Mouse (Mus musculus) C2C12 (cell line): ENCODE data around the gene Atp5l. TPM values are rescaled to one million over a fixed set of nuclear protein-coding genes. Genes with fewer than 3 reads are reported as not detected.

ENCODE experiments used
- H3K27me3 ChIP-seq: one replicate; pipeline ENCODE4 v1.6.1; 2011; ENCODE audit not compliant: control insufficient read depth, insufficient read depth, insufficient read length
- H3K36me3 ChIP-seq: one replicate; pipeline ENCODE4 v1.6.1; 2011; ENCODE audit not compliant: control insufficient read depth, insufficient read depth
- H3K4me3 ChIP-seq: one replicate; pipeline ENCODE4 v1.5.1; 2011; ENCODE audit warnings: mild to moderate bottlenecking, control low read depth; ENCODE audit not compliant: poor library complexity, insufficient read depth, severe bottlenecking
- H3K79me2 ChIP-seq: one replicate; pipeline ENCODE4 v1.6.1; 2011; ENCODE audit not compliant: control insufficient read depth, insufficient read depth
- H3K79me3 ChIP-seq: one replicate; pipeline ENCODE4 v1.6.1; 2011; ENCODE audit warnings: low read depth, control low read depth
- H3ac ChIP-seq: one replicate; pipeline ENCODE3; 2011; ENCODE audit warnings: low read depth; ENCODE audit not compliant: control insufficient read depth, insufficient read length
- CEBPB ChIP-seq: IDR thresholded peaks from one replicate; pipeline ENCODE4 v1.6.1; 2011; ENCODE audit warnings: low read depth, mild to moderate bottlenecking, control low read depth, moderate library complexity
- CTCF ChIP-seq: IDR thresholded peaks from one replicate; pipeline ENCODE4 v1.5.1; 2011; ENCODE audit not compliant: control insufficient read depth, insufficient read depth, insufficient read length
- FOSL1 ChIP-seq: IDR thresholded peaks from one replicate; pipeline ENCODE4 v1.8.0; 2011; ENCODE audit warnings: mild to moderate bottlenecking, low read length; ENCODE audit not compliant: poor library complexity, insufficient read depth, severe bottlenecking
- MAX ChIP-seq: IDR thresholded peaks from one replicate; pipeline ENCODE4 v1.6.1; 2011; ENCODE audit warnings: mild to moderate bottlenecking, control low read depth
- MYOD1 ChIP-seq: IDR thresholded peaks from one replicate; pipeline ENCODE4 v1.6.1; 2011; ENCODE audit warnings: low read depth; ENCODE audit not compliant: control insufficient read depth, insufficient read length
- MYOG ChIP-seq: IDR thresholded peaks from one replicate; pipeline ENCODE4 v1.6.1; 2011; ENCODE audit not compliant: control insufficient read depth, insufficient read length; ENCODE audit errors: extremely low read depth
- USF1 ChIP-seq: IDR thresholded peaks from one replicate; pipeline ENCODE4 v1.6.1; 2011; ENCODE audit warnings: low read depth, mild to moderate bottlenecking, control low read depth, moderate library complexity
- polyA plus RNA-seq: library from polyadenylated mRNA; unstranded; fragments of >200 nt; fragmentation: generic; extraction: Trizol; gene quantifications from one replicate; pipeline ENCODE4 v1.2.1, GENCODE M21; 2012; ENCODE audit warnings: missing spikeins

The Atp5l gene
- polyA plus RNA-seq, 1 experiment: 734 TPM

GRCm38 (mm10) chr9:44954432-44954831, 33.9 kb upstream of the Atp5l start:
- TF ChIP-seq MAX (no peak), CTCF (no peak), MYOD1 (no peak), CEBPB (no peak), USF1 (no peak), FOSL1 (no peak), MYOG (no peak)
- H3ac ChIP-seq: no peak overlapping the region
- H3K79me3 ChIP-seq: no peaks in the 10 kb centered on the region
- peaks cover 37% of the 10 kb centered on the region for H3K36me3 ChIP-seq
- H3K79me2 ChIP-seq: no peaks in the 10 kb centered on the region
- H3K27me3 ChIP-seq: no peaks in the 10 kb centered on the region
- H3K4me3 ChIP-seq: no peak overlapping the region

GRCm38 (mm10) chr9:44947836-44948235, 27.3 kb upstream of the Atp5l start:
- Histone ChIP-seq H3ac (no peak overlapping the region), H3K79me3 (no peaks in the 10 kb centered on the region), H3K27me3 (no peaks in the 10 kb centered on the region), H3K4me3 (no peak overlapping the region), H3K79me2 (no peaks in the 10 kb centered on the region), H3K36me3 (peaks cover 63% of the 10 kb centered on the region)
- TF ChIP-seq USF1: no peak
- TF ChIP-seq MAX: no peak
- no peak for TF ChIP-seq MYOG

- Histone ChIP-seq H3K79me2 (no peaks in the 10 kb centered on the region), H3ac (no peak overlapping the region), H3K79me3 (no peaks in the 10 kb centered on the region), H3K36me3 (peaks cover 53% of the 10 kb centered on the region), H3K27me3 (no peaks in the 10 kb centered on the region), H3K4me3 (no peak overlapping the region)
- TF ChIP-seq MYOD1: no peak
- no peak for TF ChIP-seq CTCF
- no peak for TF ChIP-seq MAX
- no peak for TF ChIP-seq USF1
- no peak for TF ChIP-seq CEBPB
- TF ChIP-seq FOSL1: no peak
- no peak for TF ChIP-seq MYOG
Observed at GRCm38 (mm10) chr9:44946185-44946695, 25.7 kb upstream of the Atp5l start.

GRCm38 (mm10) chr9:44942421-44942820, 21.9 kb upstream of the Atp5l start:
- H3K27me3 ChIP-seq: no peaks in the 10 kb centered on the region
- H3K79me2 ChIP-seq: no peaks in the 10 kb centered on the region
- no peak overlapping the region for H3ac ChIP-seq
- no peak overlapping the region for H3K4me3 ChIP-seq
- peaks cover 41% of the 10 kb centered on the region for H3K36me3 ChIP-seq
- H3K79me3 ChIP-seq: no peaks in the 10 kb centered on the region
- TF ChIP-seq MYOG: no peak
- TF ChIP-seq MAX: no peak
- no peak for TF ChIP-seq USF1
- no peak for TF ChIP-seq CEBPB
- TF ChIP-seq CTCF: no peak
- no peak for TF ChIP-seq MYOD1
- no peak for TF ChIP-seq FOSL1

- no peaks in the 10 kb centered on the region for H3K79me3 ChIP-seq
- H3K79me2 ChIP-seq: no peaks in the 10 kb centered on the region
- H3K36me3 ChIP-seq: peaks cover 35% of the 10 kb centered on the region
Observed at GRCm38 (mm10) chr9:44941756-44942155, 21.2 kb upstream of the Atp5l start.

GRCm38 (mm10) chr9:44921543-44921942, 1.0 kb upstream of the Atp5l start:
- Histone ChIP-seq H3K36me3 (peaks cover 3% of the 10 kb centered on the region), H3K79me2 (peaks cover 41% of the 10 kb centered on the region), H3ac (no peak overlapping the region), H3K4me3 (peak overlapping the region; percentile 86), H3K27me3 (no peaks in the 10 kb centered on the region), H3K79me3 (peaks cover 39% of the 10 kb centered on the region)
- TF ChIP-seq CEBPB: no peak
- TF ChIP-seq CTCF: no peak

More at GRCm38 (mm10) chr9:44941756-44942155, 21.2 kb upstream of the Atp5l start:
- no peaks in the 10 kb centered on the region for H3K27me3 ChIP-seq
- H3ac ChIP-seq: no peak overlapping the region
- TF ChIP-seq MYOD1 (no peak), CEBPB (no peak), USF1 (no peak), MYOG (no peak), FOSL1 (no peak), MAX (no peak), CTCF (no peak)
- H3K4me3 ChIP-seq: no peak overlapping the region

DNA sequence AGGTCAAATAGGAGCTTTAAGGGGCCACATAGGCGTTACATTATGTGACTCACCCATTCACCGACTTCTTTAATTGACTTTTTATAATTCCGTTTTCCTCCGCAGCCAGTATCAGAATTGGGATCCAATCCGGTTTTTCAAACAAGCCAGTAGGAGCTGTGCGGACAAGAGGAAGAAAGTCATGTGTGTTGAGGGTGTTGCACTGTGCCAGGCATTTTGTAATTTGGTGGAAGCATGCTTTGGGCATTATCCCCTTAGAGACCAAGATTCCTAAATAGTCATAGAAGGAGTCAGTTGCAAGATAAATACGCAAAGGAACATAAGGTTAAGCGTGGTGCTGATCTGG, 554 bp upstream of the Atp5l start:
- H3K4me3 ChIP-seq: peak overlapping the region; percentile 86
- peaks cover 42% of the 10 kb centered on the region for H3K79me3 ChIP-seq
- TF ChIP-seq USF1 (peak; percentile 64), MAX (no peak)
- peaks cover 46% of the 10 kb centered on the region for H3K79me2 ChIP-seq
- no peaks in the 10 kb centered on the region for H3K27me3 ChIP-seq
- H3ac ChIP-seq: peak overlapping the region; percentile 65
- H3K36me3 ChIP-seq: no peaks in the 10 kb centered on the region
